Mouse (Mus musculus): ENCODE data around the gene Obox2. TPM values are rescaled to one million over a fixed set of nuclear protein-coding genes. Genes with fewer than 3 reads are reported as not detected.
"Not testable (repeated sequence)": the region's sequence is repeated elsewhere in the genome, so short reads cannot be mapped to it uniquely, and the experiment has no call there.

Gene Obox2
- polyA plus RNA-seq (2015; fragmentation: Nextera tagmentation; extraction: Ambion mirVana) = not detected in 2 replicates

GRCm38 (mm10) chr7:15388421-15388998 lies at the start of gene Obox2, which contains the start of gene Obox1:
Gene Obox2 (plus strand): TSS chr7:15388721.
Gene Obox1 (plus strand): TSS chr7:15388948.
- not testable (repeated sequence) for H3K9ac ChIP-seq (replicated peaks; ENCODE audit: low read length); H3K4me1 ChIP-seq (ENCODE audit: insufficient read depth, low read length); H3K4me3 ChIP-seq (ENCODE audit: low read length); H3K27me3 ChIP-seq (ENCODE audit: insufficient read depth, low read length); H3K4me2 ChIP-seq (replicated peaks; ENCODE audit: low read depth, low read length); ATAC-seq (ENCODE audit: low FRiP score, low TSS enrichment); H3K9me3 ChIP-seq (ENCODE audit: low read length); H3K36me3 ChIP-seq (ENCODE audit: insufficient read depth, low read length); H3K27ac ChIP-seq (ENCODE audit: low read length)
- WGBS = no CpG with 5 or more reads among the region's 2 CpGs

GRCm38 (mm10) chr7:15399147-15399874 lies 10.8 kb downstream of the Obox2 start:
- ATAC-seq (ENCODE audit: low FRiP score, low TSS enrichment); H3K36me3 ChIP-seq (ENCODE audit: insufficient read depth, low read length); H3K9me3 ChIP-seq (ENCODE audit: low read length); H3K4me2 ChIP-seq (replicated peaks; ENCODE audit: low read depth, low read length); H3K4me1 ChIP-seq (ENCODE audit: insufficient read depth, low read length); H3K27me3 ChIP-seq (ENCODE audit: insufficient read depth, low read length); H3K9ac ChIP-seq (replicated peaks; ENCODE audit: low read length); H3K4me3 ChIP-seq (ENCODE audit: low read length); H3K27ac ChIP-seq (ENCODE audit: low read length): not testable (repeated sequence)
- 77% methylated on average over 3 of the region's 3 CpGs for WGBS

DNA sequence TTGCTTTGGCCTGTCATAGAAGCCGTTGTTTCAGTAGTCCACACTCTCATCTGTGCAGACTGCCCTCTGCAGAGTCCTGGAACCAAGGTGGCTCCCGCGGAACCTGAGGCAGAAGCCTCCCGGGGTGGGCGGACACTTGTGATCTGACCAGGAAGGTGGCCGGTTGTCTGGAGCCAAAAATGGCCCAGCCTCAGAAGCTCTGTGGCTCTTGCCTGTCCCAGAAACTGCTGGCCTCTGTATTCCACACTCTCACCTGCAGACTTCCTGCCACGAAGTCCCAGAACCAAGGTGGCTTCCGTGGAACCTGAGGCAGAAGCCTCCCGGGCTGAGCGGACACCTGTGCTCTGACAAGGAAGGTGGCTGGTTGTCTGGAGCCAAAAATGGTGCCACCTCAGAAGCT lies 18.3 kb downstream of the Obox2 start:
- not testable (repeated sequence) for H3K27me3 ChIP-seq (ENCODE audit: insufficient read depth, low read length); H3K9me3 ChIP-seq (ENCODE audit: low read length); H3K4me1 ChIP-seq (ENCODE audit: insufficient read depth, low read length); H3K27ac ChIP-seq (ENCODE audit: low read length); H3K4me2 ChIP-seq (replicated peaks; ENCODE audit: low read depth, low read length); H3K36me3 ChIP-seq (ENCODE audit: insufficient read depth, low read length); ATAC-seq (ENCODE audit: low FRiP score, low TSS enrichment); H3K9ac ChIP-seq (replicated peaks; ENCODE audit: low read length); H3K4me3 ChIP-seq (ENCODE audit: low read length)
- 87% methylated on average over 10 of the region's 10 CpGs for WGBS

DNA sequence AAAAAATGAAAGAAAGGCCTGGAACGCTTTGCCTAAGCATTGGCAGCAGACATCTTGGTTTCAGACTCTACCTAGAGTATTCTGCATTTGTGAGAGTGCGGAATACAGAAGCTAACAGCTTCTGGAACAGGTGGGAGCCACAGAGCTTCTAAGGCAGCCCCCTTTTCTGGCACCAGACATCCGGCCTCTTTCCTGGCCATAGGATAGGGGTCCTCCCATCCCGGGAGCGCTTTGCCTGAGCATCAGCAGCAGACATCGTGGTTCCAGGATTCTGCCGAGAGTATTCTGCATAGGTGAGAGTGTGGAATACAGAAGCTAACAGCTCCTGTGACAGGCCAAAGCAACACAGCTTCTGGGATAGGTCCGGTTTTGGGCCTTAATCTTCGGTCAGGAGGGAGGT lies 29.5 kb downstream of the Obox2 start:
- WGBS = 87% methylated on average over 8 of the region's 9 CpGs
- H3K36me3 ChIP-seq (ENCODE audit: insufficient read depth, low read length); ATAC-seq (ENCODE audit: low FRiP score, low TSS enrichment); H3K9me3 ChIP-seq (ENCODE audit: low read length); H3K9ac ChIP-seq (replicated peaks; ENCODE audit: low read length); H3K4me1 ChIP-seq (ENCODE audit: insufficient read depth, low read length); H3K27ac ChIP-seq (ENCODE audit: low read length); H3K27me3 ChIP-seq (ENCODE audit: insufficient read depth, low read length); H3K4me2 ChIP-seq (replicated peaks; ENCODE audit: low read depth, low read length); H3K4me3 ChIP-seq (ENCODE audit: low read length): not testable (repeated sequence)

DNA sequence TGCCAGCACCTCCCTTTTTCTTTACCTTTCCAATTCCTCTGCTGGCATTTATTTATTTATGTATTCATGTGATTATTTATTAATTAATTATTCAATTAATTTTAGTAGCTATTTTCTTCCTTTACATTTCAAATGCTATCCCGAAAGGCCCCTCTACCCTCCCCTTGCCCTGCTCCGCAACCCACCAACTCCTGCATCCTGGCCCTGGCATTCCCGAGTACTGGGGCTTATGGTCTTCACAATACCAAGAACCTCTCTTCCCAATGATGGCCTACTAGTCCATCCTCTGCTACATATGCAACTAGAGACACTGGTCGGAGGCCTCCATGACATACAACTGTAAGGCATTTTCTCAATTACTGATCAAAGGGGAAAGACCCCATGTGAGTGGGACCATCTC lies 37.0 kb downstream of the Obox2 start:
- not testable (repeated sequence) for ATAC-seq (ENCODE audit: low FRiP score, low TSS enrichment); H3K27me3 ChIP-seq (ENCODE audit: insufficient read depth, low read length); H3K9ac ChIP-seq (replicated peaks; ENCODE audit: low read length); H3K4me2 ChIP-seq (replicated peaks; ENCODE audit: low read depth, low read length); H3K4me3 ChIP-seq (ENCODE audit: low read length); H3K36me3 ChIP-seq (ENCODE audit: insufficient read depth, low read length); H3K4me1 ChIP-seq (ENCODE audit: insufficient read depth, low read length); H3K9me3 ChIP-seq (ENCODE audit: low read length); H3K27ac ChIP-seq (ENCODE audit: low read length)
- WGBS = 85% methylated on average over 3 of the region's 4 CpGs

Other genes with a start within 250 kb of the Obox2 start
- not detected in 2 replicates for gene Obox1, start 227 bp downstream of the Obox2 start, polyA plus RNA-seq (2015; fragmentation: Nextera tagmentation; extraction: Ambion mirVana)